Mouse (Mus musculus): ENCODE results near the gene Rela. TPM values are rescaled to one million over a fixed set of nuclear protein-coding genes. Genes with fewer than 3 reads are reported as not detected.
A peak's percentile ranks its signal among the peaks of the same experiment; 100 is the strongest.

The Rela gene
- polyA plus RNA-seq, 1 experiment from 2014 or later, result 40.9 TPM

GRCm38 (mm10) chr19:5607705-5608410 lies 29.4 kb upstream of the Rela start:
- Histone ChIP-seq H3K4me3 (ENCODE audit: low read depth, low read length) (no peak overlapping the region), H3K4me2 (ENCODE audit: low read depth, severe bottlenecking) (no peak overlapping the region)

GRCm38 (mm10) chr19:5608707-5609106 lies 28.6 kb upstream of the Rela start:
- H3K27me3 ChIP-seq (ENCODE audit: control insufficient read depth, insufficient read depth, low read length), result no peaks in the 10 kb centered on the region

More at GRCm38 (mm10) chr19:5607705-5608410, 29.4 kb upstream of the Rela start:
- Histone ChIP-seq H3K36me3 (ENCODE audit: control insufficient read depth, insufficient read depth, low read length) (peaks cover 33% of the 10 kb centered on the region), H3K4me1 (ENCODE audit: control insufficient read depth, insufficient read depth, low read length) (peaks cover 13% of the 10 kb centered on the region), H3K9me3 (ENCODE audit: control insufficient read depth, low read length) (no peaks in the 10 kb centered on the region), H3K9ac (ENCODE audit: low read length) (no peak overlapping the region), H3K27me3 (ENCODE audit: control insufficient read depth, insufficient read depth, low read length) (no peaks in the 10 kb centered on the region), H3K27ac (replicated peaks; ENCODE audit: low read depth, low read length) (no peak overlapping the region)
- no peak for DNase-seq (ENCODE audit: low spot score)
- no peak for ATAC-seq (ENCODE audit: insufficient number of reproducible peaks, low FRiP score, low TSS enrichment, low read depth)
- WGBS, result 97% methylated on average over 26 of the region's 26 CpGs

GRCm38 (mm10) chr19:5609171-5609546 lies 28.1 kb upstream of the Rela start:
- peak overlapping the region; percentile 65 for H3K4me3 ChIP-seq (ENCODE audit: low read depth, low read length)
- WGBS, result 66% methylated on average over 10 of the region's 10 CpGs
- peak overlapping the region; percentile 74 for H3K4me2 ChIP-seq (ENCODE audit: low read depth, severe bottlenecking)
- H3K9ac ChIP-seq (ENCODE audit: low read length), result peak overlapping the region; percentile 83
- DNase-seq (ENCODE audit: low spot score), result no peak
- peaks cover 8% of the 10 kb centered on the region; the same call in 1 of the 2 replicates for H3K4me1 ChIP-seq (ENCODE audit: control insufficient read depth, insufficient read depth, low read length)
- ATAC-seq (ENCODE audit: insufficient number of reproducible peaks, low FRiP score, low TSS enrichment, low read depth), result no peak
- no peak overlapping the region for H3K27ac ChIP-seq (replicated peaks; ENCODE audit: low read depth, low read length)
- H3K9me3 ChIP-seq (ENCODE audit: control insufficient read depth, low read length), result no peaks in the 10 kb centered on the region
- peaks cover 31% of the 10 kb centered on the region for H3K36me3 ChIP-seq (ENCODE audit: control insufficient read depth, insufficient read depth, low read length)
- H3K27me3 ChIP-seq (ENCODE audit: control insufficient read depth, insufficient read depth, low read length), result no peaks in the 10 kb centered on the region

More at GRCm38 (mm10) chr19:5608707-5609106, 28.6 kb upstream of the Rela start:
- Histone ChIP-seq H3K4me1 (ENCODE audit: control insufficient read depth, insufficient read depth, low read length) (peaks cover 8% of the 10 kb centered on the region; the same call in 1 of the 2 replicates), H3K9ac (ENCODE audit: low read length) (no peak overlapping the region; the same call in 1 of the 2 replicates), H3K4me2 (ENCODE audit: low read depth, severe bottlenecking) (peak overlapping the region; percentile 74), H3K36me3 (ENCODE audit: control insufficient read depth, insufficient read depth, low read length) (peaks cover 33% of the 10 kb centered on the region), H3K9me3 (ENCODE audit: control insufficient read depth, low read length) (no peaks in the 10 kb centered on the region), H3K27ac (replicated peaks; ENCODE audit: low read depth, low read length) (no peak overlapping the region), H3K4me3 (ENCODE audit: low read depth, low read length) (no peak overlapping the region)
- ATAC-seq (ENCODE audit: insufficient number of reproducible peaks, low FRiP score, low TSS enrichment, low read depth) (no peak), DNase-seq (ENCODE audit: low spot score) (no peak)
- WGBS, result 95% methylated on average over 13 of the region's 13 CpGs

- Histone ChIP-seq H3K4me1 (ENCODE audit: control insufficient read depth, insufficient read depth, low read length) (peaks cover 8% of the 10 kb centered on the region; the same call in 1 of the 2 replicates), H3K4me2 (ENCODE audit: low read depth, severe bottlenecking) (peak within 1 kb of the TSS; percentile 74), H3K4me3 (ENCODE audit: low read depth, low read length) (peak within 1 kb of the TSS; percentile 65), H3K27me3 (ENCODE audit: control insufficient read depth, insufficient read depth, low read length) (no peaks in the 10 kb centered on the region), H3K9ac (ENCODE audit: low read length) (peak within 1 kb of the TSS; percentile 83), H3K27ac (replicated peaks; ENCODE audit: low read depth, low read length) (peak within 1 kb of the TSS; percentile 87), H3K36me3 (ENCODE audit: control insufficient read depth, insufficient read depth, low read length) (peaks cover 28% of the 10 kb centered on the region), H3K9me3 (ENCODE audit: control insufficient read depth, low read length) (no peaks in the 10 kb centered on the region)
- peak; percentile 96 for DNase-seq (ENCODE audit: low spot score)
- peak; percentile 85 for ATAC-seq (ENCODE audit: insufficient number of reproducible peaks, low FRiP score, low TSS enrichment, low read depth)
- under 1% methylated on average over 53 of the region's 55 CpGs for WGBS
These were observed 27.5 kb upstream of the Rela start, which contains the start of gene Kat5 for GRCm38 (mm10) chr19:5609547-5610404. Kat5 (minus strand) TSS chr19:5610237.

- peaks cover 8% of the 10 kb centered on the region; the same call in 1 of the 2 replicates for H3K4me1 ChIP-seq (ENCODE audit: control insufficient read depth, insufficient read depth, low read length)
- no peaks in the 10 kb centered on the region for H3K27me3 ChIP-seq (ENCODE audit: control insufficient read depth, insufficient read depth, low read length)
- no peak overlapping the region for H3K4me3 ChIP-seq (ENCODE audit: low read depth, low read length)
- H3K4me2 ChIP-seq (ENCODE audit: low read depth, severe bottlenecking), result no peak overlapping the region
- DNase-seq (ENCODE audit: low spot score), result no peak
- no peak overlapping the region for H3K27ac ChIP-seq (replicated peaks; ENCODE audit: low read depth, low read length)
- no peaks in the 10 kb centered on the region for H3K9me3 ChIP-seq (ENCODE audit: control insufficient read depth, low read length)
- H3K36me3 ChIP-seq (ENCODE audit: control insufficient read depth, insufficient read depth, low read length), result peaks cover 10% of the 10 kb centered on the region
- 69% methylated on average over 1 of the region's 1 CpGs for WGBS
- no peak for ATAC-seq (ENCODE audit: insufficient number of reproducible peaks, low FRiP score, low TSS enrichment, low read depth)
- H3K9ac ChIP-seq (ENCODE audit: low read length), result no peak overlapping the region
These were observed 25.3 kb upstream of the Rela start for GRCm38 (mm10) chr19:5611973-5612372.

GRCm38 (mm10) chr19:5612762-5613411 lies 24.4 kb upstream of the Rela start:
- ATAC-seq (ENCODE audit: insufficient number of reproducible peaks, low FRiP score, low TSS enrichment, low read depth) (no peak), DNase-seq (ENCODE audit: low spot score) (no peak)
- Histone ChIP-seq H3K9ac (ENCODE audit: low read length) (no peak overlapping the region), H3K4me1 (ENCODE audit: control insufficient read depth, insufficient read depth, low read length) (peaks cover 8% of the 10 kb centered on the region; the same call in 1 of the 2 replicates), H3K9me3 (ENCODE audit: control insufficient read depth, low read length) (no peaks in the 10 kb centered on the region), H3K36me3 (ENCODE audit: control insufficient read depth, insufficient read depth, low read length) (peaks cover 7% of the 10 kb centered on the region), H3K4me3 (ENCODE audit: low read depth, low read length) (no peak overlapping the region), H3K4me2 (ENCODE audit: low read depth, severe bottlenecking) (no peak overlapping the region), H3K27ac (replicated peaks; ENCODE audit: low read depth, low read length) (no peak overlapping the region), H3K27me3 (ENCODE audit: control insufficient read depth, insufficient read depth, low read length) (no peaks in the 10 kb centered on the region)
- 83% methylated on average over 3 of the region's 3 CpGs for WGBS

- Histone ChIP-seq H3K9ac (ENCODE audit: low read length) (no peak overlapping the region), H3K9me3 (ENCODE audit: control insufficient read depth, low read length) (no peaks in the 10 kb centered on the region), H3K4me1 (ENCODE audit: control insufficient read depth, insufficient read depth, low read length) (0 out of 2 replicates have a peak, but pooled peaks cover 3% of the 10 kb centered on the region), H3K4me3 (ENCODE audit: low read depth, low read length) (no peak overlapping the region), H3K36me3 (ENCODE audit: control insufficient read depth, insufficient read depth, low read length) (no peaks in the 10 kb centered on the region), H3K27me3 (ENCODE audit: control insufficient read depth, insufficient read depth, low read length) (no peaks in the 10 kb centered on the region), H3K4me2 (ENCODE audit: low read depth, severe bottlenecking) (no peak overlapping the region), H3K27ac (replicated peaks; ENCODE audit: low read depth, low read length) (no peak overlapping the region)
- ATAC-seq (ENCODE audit: insufficient number of reproducible peaks, low FRiP score, low TSS enrichment, low read depth), result no peak
- no peak for DNase-seq (ENCODE audit: low spot score)
- 71% methylated on average over 2 of the region's 2 CpGs for WGBS
These were observed 22.3 kb upstream of the Rela start for GRCm38 (mm10) chr19:5614953-5615352.

GRCm38 (mm10) chr19:5620007-5620406 lies 17.3 kb upstream of the Rela start:
- Histone ChIP-seq H3K4me2 (ENCODE audit: low read depth, severe bottlenecking) (no peak overlapping the region), H3K27me3 (ENCODE audit: control insufficient read depth, insufficient read depth, low read length) (no peaks in the 10 kb centered on the region), H3K9me3 (ENCODE audit: control insufficient read depth, low read length) (no peaks in the 10 kb centered on the region), H3K4me3 (ENCODE audit: low read depth, low read length) (no peak overlapping the region), H3K4me1 (ENCODE audit: control insufficient read depth, insufficient read depth, low read length) (no peaks in the 10 kb centered on the region), H3K36me3 (ENCODE audit: control insufficient read depth, insufficient read depth, low read length) (no peaks in the 10 kb centered on the region), H3K27ac (replicated peaks; ENCODE audit: low read depth, low read length) (no peak overlapping the region), H3K9ac (ENCODE audit: low read length) (no peak overlapping the region)
- ATAC-seq (ENCODE audit: insufficient number of reproducible peaks, low FRiP score, low TSS enrichment, low read depth) (no peak), DNase-seq (ENCODE audit: low spot score) (no peak)
- 85% methylated on average over 4 of the region's 4 CpGs for WGBS

All from limb, embryonic 11.5 days (tissue).